Comparison of ENCODE assay signal across 32 mouse cellular contexts in the genomic region with DNA sequence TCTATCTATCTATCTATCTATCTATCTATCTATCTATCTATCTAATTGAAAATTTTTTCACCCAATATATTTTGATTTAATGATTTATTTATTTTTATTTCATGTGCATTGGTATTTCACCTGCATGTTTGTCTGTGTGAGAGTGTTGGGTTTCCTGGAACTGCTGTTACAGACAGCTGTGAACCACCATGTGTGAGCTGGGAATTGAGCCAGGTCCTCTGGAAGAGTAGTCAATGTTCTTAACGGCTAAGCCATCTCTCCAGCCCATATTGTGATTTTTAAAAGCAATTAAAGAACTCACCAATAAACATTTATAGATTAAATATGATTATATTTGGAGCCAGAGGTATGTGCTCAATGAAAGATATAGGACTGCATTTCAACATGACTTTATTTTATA.
A peak's percentile ranks its signal among the peaks of the same experiment; 100 is the strongest.
DNase-seq lines count a peak whose midpoint lies in the region; ATAC-seq and TF ChIP-seq lines count a peak whose summit lies in the region.
"Had no signal": no experiment of that assay in that cellular context is flagged by ENCODE, and none has a peak within 500 bp of the region (broad histone marks: within the 10 kb centered on the region; RNA-seq: fewer than 3 reads in every experiment).

No protein-coding gene starts in this region.

- H3K9ac ChIP-seq in heart, embryonic 12.5 days, result no peak overlapping the region
- H3K9ac ChIP-seq in lung, embryonic 14.5 days, result no peak overlapping the region
- H3K9ac ChIP-seq: forebrain, embryonic 13.5 days; hindbrain, embryonic 12.5 days; liver, embryonic 15.5 days; midbrain, embryonic 15.5 days; neural tube, embryonic 15.5 days had no signal

- no peak for TF ChIP-seq CTCF in lung, embryonic 14.5 days (IDR thresholded peaks at IDR 0.05; ENCODE audit: low read depth)
- TF ChIP-seq CTCF in lung, adult 2 months (IDR thresholded peaks at IDR 0.05; ENCODE audit: insufficient read depth, low read length), result no peak

- peaks cover 17% of the 10 kb centered on the region for H3K4me1 ChIP-seq in heart, embryonic 12.5 days (replicated peaks)
- H3K4me1 ChIP-seq in lung, embryonic 14.5 days (ENCODE audit: insufficient read depth), result peaks cover 5% of the 10 kb centered on the region; the same call in 1 of the 2 replicates
- peaks cover 3% of the 10 kb centered on the region; the same call in 1 of the 2 replicates for H3K4me1 ChIP-seq in lung, adult 2 months (ENCODE audit: control insufficient read depth, insufficient read depth, low read length)
- H3K4me1 ChIP-seq: liver, embryonic 15.5 days; midbrain, embryonic 15.5 days; neural tube, embryonic 15.5 days had no signal

- H3K9me3 ChIP-seq in heart, embryonic 12.5 days (replicated peaks), result no peaks in the 10 kb centered on the region
- no peaks in the 10 kb centered on the region for H3K9me3 ChIP-seq in lung, embryonic 14.5 days (ENCODE audit: low read depth, low read length)
- H3K9me3 ChIP-seq: forebrain, embryonic 13.5 days; G1E; heart, embryonic 10.5 days; hindbrain, embryonic 12.5 days; liver, embryonic 15.5 days; midbrain, embryonic 10.5 days; midbrain, embryonic 15.5 days; neural tube, embryonic 15.5 days had no signal

- no peak overlapping the region for H3K27ac ChIP-seq in heart, embryonic 12.5 days (ENCODE audit: poor library complexity, severe bottlenecking)
- H3K27ac ChIP-seq in lung, embryonic 14.5 days (ENCODE audit: low read depth), result no peak overlapping the region
- H3K27ac ChIP-seq: forebrain, embryonic 13.5 days; heart, embryonic 10.5 days; hindbrain, embryonic 12.5 days; kidney, postnatal 0 days; liver, embryonic 15.5 days; midbrain, embryonic 10.5 days; midbrain, embryonic 15.5 days; neural tube, embryonic 15.5 days; stomach, postnatal 0 days had no signal

- DNase-seq in heart, adult 18-20 months, result peak; percentile 45 to 48
- DNase-seq in lung, embryonic 14.5 days, result peak; percentile 37
- DNase-seq in lung, adult 2 months, result no peak
- peak; percentile 56 for DNase-seq in NIH3T3 (ENCODE audit: low read depth)
- peak; percentile 36 for DNase-seq in skeletal muscle tissue, adult 2 months (ENCODE audit: low read depth, low spot score)
- DNase-seq in cerebellum, adult 18-20 months, result no peak
- DNase-seq: adrenal gland, postnatal 14 days; cerebellum, adult 2 months; cerebellum, postnatal 14 days; kidney, adult 8-10 months; kidney, postnatal 4 days; layer of hippocampus, postnatal 36 days; left cerebral cortex, postnatal 4 days; liver; retina, postnatal 1 day; right cerebral cortex, postnatal 25 days; thymus, adult 18-20 months; thymus, postnatal 25 days had no signal

- no peaks in the 10 kb centered on the region for H3K36me3 ChIP-seq in heart, embryonic 12.5 days
- no peaks in the 10 kb centered on the region for H3K36me3 ChIP-seq in lung, embryonic 14.5 days (ENCODE audit: insufficient read depth)
- H3K36me3 ChIP-seq: G1E; heart, embryonic 10.5 days; hindbrain, embryonic 12.5 days; liver, embryonic 15.5 days; midbrain, embryonic 10.5 days; midbrain, embryonic 15.5 days; neural tube, embryonic 15.5 days had no signal

- WGBS in heart, embryonic 12.5 days, result 71% methylated on average over 1 of the region's 1 CpGs
- 39% methylated on average over 1 of the region's 1 CpGs for WGBS in lung, embryonic 14.5 days
- 36% methylated on average over 1 of the region's 1 CpGs for WGBS in lung, adult 2 months

- ATAC-seq in heart, embryonic 12.5 days (ENCODE audit: insufficient number of reproducible peaks, low FRiP score), result no peak
- ATAC-seq in lung, embryonic 14.5 days (ENCODE audit: insufficient read depth), result no peak
- ATAC-seq: forebrain, embryonic 13.5 days; intestine, embryonic 16.5 days; lung, postnatal 0 days; midbrain, embryonic 15.5 days; Patski had no signal

- no peak overlapping the region for H3K4me2 ChIP-seq in heart, embryonic 12.5 days
- H3K4me2 ChIP-seq in lung, embryonic 14.5 days, result no peak overlapping the region
- H3K4me2 ChIP-seq: forebrain, embryonic 13.5 days; hindbrain, embryonic 12.5 days; liver, embryonic 15.5 days; midbrain, embryonic 15.5 days; neural tube, embryonic 15.5 days had no signal

- no peak for TF ChIP-seq POLR2A in lung, adult 2 months (IDR thresholded peaks at IDR 0.05; ENCODE audit: borderline replicate concordance, extremely low read depth, low read depth, low read length)

- no peak overlapping the region for H3K4me3 ChIP-seq in heart, embryonic 12.5 days
- no peak overlapping the region for H3K4me3 ChIP-seq in lung, embryonic 14.5 days (ENCODE audit: low read depth, low read length)
- H3K4me3 ChIP-seq in lung, adult 2 months (replicated peaks; ENCODE audit: extremely low read depth, low read depth, low read length), result no peak overlapping the region
- H3K4me3 ChIP-seq: forebrain, embryonic 13.5 days; heart, embryonic 10.5 days; hindbrain, embryonic 12.5 days; liver, embryonic 15.5 days; midbrain, embryonic 10.5 days; midbrain, embryonic 15.5 days; neural tube, embryonic 15.5 days had no signal

- no peaks in the 10 kb centered on the region for H3K27me3 ChIP-seq in heart, embryonic 12.5 days (replicated peaks)
- no peaks in the 10 kb centered on the region for H3K27me3 ChIP-seq in lung, embryonic 14.5 days (ENCODE audit: insufficient read depth, low read length)
- H3K27me3 ChIP-seq: hindbrain, embryonic 12.5 days; liver, embryonic 15.5 days; midbrain, embryonic 15.5 days; neural tube, embryonic 15.5 days; Patski had no signal

Comparison
In these comparisons a context has a peak if more than half of its experiments do, and no peak if none do; other contexts are left out.
1. DNase-seq: peak in heart, adult 18-20 months (2 of 2), lung, embryonic 14.5 days (single experiment), NIH3T3 (single experiment) and skeletal muscle tissue, adult 2 months (single experiment); none in lung, adult 2 months (single experiment) and cerebellum, adult 18-20 months (0 of 2).